Mouse (Mus musculus): ENCODE measurements around the gene Rad9a. TPM values are rescaled to one million over a fixed set of nuclear protein-coding genes. Genes with fewer than 3 reads are reported as not detected.
A peak's percentile ranks its signal among the peaks of the same experiment; 100 is the strongest.

Gene Rad9a
- total and polyA plus RNA-seq, 2 experiments from 2014 or later, result 9.5 to 12.3 TPM

DNA sequence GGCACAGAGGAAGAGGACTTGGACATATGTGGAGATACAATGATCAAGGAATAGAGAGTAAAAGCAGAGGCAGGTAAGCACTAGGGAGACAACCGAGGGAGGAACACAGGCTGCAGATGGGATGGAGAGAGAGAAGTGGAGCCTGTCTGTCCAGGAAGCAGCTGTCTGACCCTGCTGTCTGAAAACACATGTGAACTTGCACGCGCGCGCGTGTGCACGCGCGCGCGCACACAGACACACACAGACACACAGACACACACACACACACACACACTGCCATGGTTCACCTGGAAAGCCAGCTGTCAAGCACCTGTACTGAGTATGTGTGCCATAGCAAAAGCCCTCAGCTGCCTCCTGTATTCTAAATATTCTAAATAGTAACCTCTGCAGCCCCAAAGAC lies 16.8 kb upstream of the Rad9a start:
- Histone ChIP-seq H3K4me1 (ENCODE audit: control insufficient read depth, insufficient read depth) (peaks cover 29% of the 10 kb centered on the region), H3K4me2 (ENCODE audit: low read depth, low read length) (no peak overlapping the region), H3K27me3 (ENCODE audit: control insufficient read depth, insufficient read depth, low read length) (peaks cover 26% of the 10 kb centered on the region), H3K36me3 (replicated peaks; ENCODE audit: control insufficient read depth, insufficient read depth, low read length) (no peaks in the 10 kb centered on the region), H3K27ac (ENCODE audit: low read depth) (no peak overlapping the region), H3K9ac (replicated peaks; ENCODE audit: low read depth, low read length) (no peak overlapping the region), H3K4me3 (ENCODE audit: low read depth, low read length) (no peak overlapping the region), H3K9me3 (replicated peaks; ENCODE audit: control insufficient read depth, low read length) (no peaks in the 10 kb centered on the region)
- TF ChIP-seq CTCF (IDR thresholded peaks at IDR 0.05; ENCODE audit: low read depth) (no peak), EP300 (IDR thresholded peaks at IDR 0.05; ENCODE audit: low read depth) (no peak)
- WGBS, result 88% methylated on average over 11 of the region's 11 CpGs
- DNase-seq (ENCODE audit: low spot score) (no peak), ATAC-seq (ENCODE audit: insufficient read depth, low read depth) (no peak)

DNA sequence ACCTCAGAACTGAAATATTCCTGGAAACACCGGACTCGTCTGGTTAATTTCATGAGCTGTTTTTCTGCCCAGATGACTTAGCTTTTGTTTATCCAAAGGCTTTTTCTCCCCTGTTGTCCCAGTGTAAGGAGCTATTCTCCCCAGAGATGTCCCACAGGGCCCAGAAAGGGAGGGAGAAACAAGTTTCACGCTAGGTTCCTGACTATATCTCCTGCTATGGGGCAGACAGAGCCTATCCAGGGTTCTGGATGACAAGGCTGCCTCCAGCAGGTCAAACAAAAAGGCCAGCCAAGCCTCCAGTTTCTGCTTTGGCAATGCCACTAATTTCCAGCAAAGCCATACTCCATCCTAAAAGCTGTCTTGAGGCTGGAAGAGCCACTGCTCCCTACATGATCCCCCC lies 16.4 kb upstream of the Rad9a start:
- Histone ChIP-seq H3K9ac (replicated peaks; ENCODE audit: low read depth, low read length) (no peak overlapping the region), H3K36me3 (replicated peaks; ENCODE audit: control insufficient read depth, insufficient read depth, low read length) (no peaks in the 10 kb centered on the region), H3K27me3 (ENCODE audit: control insufficient read depth, insufficient read depth, low read length) (peaks cover 30% of the 10 kb centered on the region), H3K4me2 (ENCODE audit: low read depth, low read length) (no peak overlapping the region), H3K27ac (ENCODE audit: low read depth) (no peak overlapping the region), H3K4me1 (ENCODE audit: control insufficient read depth, insufficient read depth) (peaks cover 29% of the 10 kb centered on the region), H3K4me3 (ENCODE audit: low read depth, low read length) (no peak overlapping the region), H3K9me3 (replicated peaks; ENCODE audit: control insufficient read depth, low read length) (no peaks in the 10 kb centered on the region)
- no peak for TF ChIP-seq CTCF (IDR thresholded peaks at IDR 0.05; ENCODE audit: low read depth)
- TF ChIP-seq EP300 (IDR thresholded peaks at IDR 0.05; ENCODE audit: low read depth), result no peak
- ATAC-seq (ENCODE audit: insufficient read depth, low read depth), result no peak
- 49% methylated on average over 3 of the region's 3 CpGs for WGBS
- DNase-seq (ENCODE audit: low spot score), result no peak

DNA sequence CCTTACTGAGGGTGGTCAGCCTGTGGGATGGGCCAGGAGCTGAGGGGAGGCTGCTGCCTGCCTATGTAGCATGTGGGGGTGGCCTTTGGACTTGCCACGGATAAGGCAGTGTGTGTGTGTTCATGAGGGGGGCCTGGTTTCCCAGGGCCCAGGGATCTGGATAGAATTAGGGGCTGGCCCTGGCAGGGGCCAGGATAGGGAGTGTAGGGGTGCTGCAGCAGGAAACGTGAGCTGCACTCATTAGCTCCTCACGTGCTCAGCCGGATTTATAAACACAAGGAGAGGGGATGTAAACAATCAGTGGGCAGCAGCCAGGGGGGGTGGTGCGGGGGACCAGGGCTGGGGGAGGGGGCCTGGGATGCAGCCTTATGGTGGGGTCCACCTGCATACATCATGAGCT lies 15.7 kb upstream of the Rad9a start:
- H3K4me3 ChIP-seq (ENCODE audit: low read depth, low read length), result no peak overlapping the region
- DNase-seq (ENCODE audit: low spot score) (no peak), ATAC-seq (ENCODE audit: insufficient read depth, low read depth) (no peak)
- H3K27me3 ChIP-seq (ENCODE audit: control insufficient read depth, insufficient read depth, low read length), result peaks cover 35% of the 10 kb centered on the region
- TF ChIP-seq CTCF (IDR thresholded peaks at IDR 0.05; ENCODE audit: low read depth) (no peak), EP300 (IDR thresholded peaks at IDR 0.05; ENCODE audit: low read depth) (no peak)
- peaks cover 29% of the 10 kb centered on the region for H3K4me1 ChIP-seq (ENCODE audit: control insufficient read depth, insufficient read depth)
- no peak overlapping the region for H3K27ac ChIP-seq (ENCODE audit: low read depth)
- H3K9ac ChIP-seq (replicated peaks; ENCODE audit: low read depth, low read length), result no peak overlapping the region
- no peak overlapping the region for H3K4me2 ChIP-seq (ENCODE audit: low read depth, low read length)
- 33% methylated on average over 5 of the region's 5 CpGs for WGBS
- no peaks in the 10 kb centered on the region for H3K9me3 ChIP-seq (replicated peaks; ENCODE audit: control insufficient read depth, low read length)
- no peaks in the 10 kb centered on the region for H3K36me3 ChIP-seq (replicated peaks; ENCODE audit: control insufficient read depth, insufficient read depth, low read length)

DNA sequence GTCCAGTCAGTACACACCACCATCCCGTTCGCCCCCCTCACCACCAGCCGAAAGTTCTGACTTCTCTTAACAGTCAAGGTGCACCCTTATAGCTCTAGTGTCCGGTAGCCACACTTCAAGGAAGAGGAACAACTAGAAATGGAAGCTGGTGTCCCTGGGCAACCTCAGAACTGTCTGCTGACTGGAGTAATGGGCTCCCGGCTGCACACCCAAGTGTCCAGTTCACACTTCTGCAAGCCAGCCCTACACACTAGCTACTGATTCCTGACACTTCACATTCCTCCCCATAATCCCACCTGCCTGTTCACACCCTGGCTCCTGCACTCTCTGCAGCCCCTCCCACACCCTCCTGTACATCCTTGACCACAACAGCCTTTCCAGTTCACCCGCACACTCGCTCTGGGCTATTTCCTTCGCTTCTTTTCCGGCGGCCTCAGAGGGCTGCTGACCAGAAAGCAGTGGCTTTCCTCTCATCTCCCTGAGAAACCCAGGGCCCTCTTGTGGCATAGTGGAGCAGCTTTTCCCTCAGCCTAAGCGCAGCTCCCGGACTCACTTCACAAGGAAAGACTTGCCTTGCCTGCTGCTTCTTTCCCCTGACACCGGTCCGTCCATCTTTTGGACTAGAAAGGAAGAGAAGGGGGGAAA lies 14.7 kb upstream of the Rad9a start:
- Histone ChIP-seq H3K9me3 (replicated peaks; ENCODE audit: control insufficient read depth, low read length) (no peaks in the 10 kb centered on the region), H3K36me3 (replicated peaks; ENCODE audit: control insufficient read depth, insufficient read depth, low read length) (no peaks in the 10 kb centered on the region), H3K27ac (ENCODE audit: low read depth) (peak overlapping the region; percentile 40; the same call in 1 of the 2 replicates), H3K4me1 (ENCODE audit: control insufficient read depth, insufficient read depth) (peaks cover 28% of the 10 kb centered on the region), H3K4me3 (ENCODE audit: low read depth, low read length) (peak overlapping the region; percentile 9; the same call in 1 of the 2 replicates), H3K9ac (replicated peaks; ENCODE audit: low read depth, low read length) (no peak overlapping the region), H3K4me2 (ENCODE audit: low read depth, low read length) (peak overlapping the region; percentile 87), H3K27me3 (ENCODE audit: control insufficient read depth, insufficient read depth, low read length) (peaks cover 42% of the 10 kb centered on the region)
- peak; percentile 45 for ATAC-seq (ENCODE audit: insufficient read depth, low read depth)
- WGBS, result 12% methylated on average over 14 of the region's 14 CpGs
- peak; percentile 74 for DNase-seq (ENCODE audit: low spot score)
- TF ChIP-seq EP300 (IDR thresholded peaks at IDR 0.05; ENCODE audit: low read depth) (no peak), CTCF (IDR thresholded peaks at IDR 0.05; ENCODE audit: low read depth) (peak; percentile 50)

DNA sequence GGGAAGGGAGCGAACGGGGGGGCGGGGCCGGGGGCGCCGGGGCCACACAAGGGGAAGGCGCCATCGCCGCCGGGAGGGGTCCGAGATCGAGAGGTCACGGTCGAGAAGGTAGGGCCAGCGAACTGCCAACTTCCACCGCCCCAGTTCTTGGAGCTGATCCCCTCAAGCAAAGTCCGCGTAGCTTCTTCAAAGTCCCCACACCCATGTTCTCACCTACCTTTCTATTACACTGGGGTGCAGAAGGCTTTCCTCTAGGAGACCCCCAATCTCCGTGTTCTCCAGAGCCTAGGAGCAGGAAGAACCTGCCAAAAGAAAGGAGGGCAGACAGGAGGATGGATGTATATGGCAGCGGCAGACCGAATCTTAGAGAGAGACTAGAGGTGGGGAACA lies 14.0 kb upstream of the Rad9a start:
- H3K9ac ChIP-seq (replicated peaks; ENCODE audit: low read depth, low read length), result peak overlapping the region; percentile 61
- no peak overlapping the region for H3K27ac ChIP-seq (ENCODE audit: low read depth)
- H3K4me2 ChIP-seq (ENCODE audit: low read depth, low read length), result peak overlapping the region; percentile 87
- ATAC-seq (ENCODE audit: insufficient read depth, low read depth) (no peak), DNase-seq (ENCODE audit: low spot score) (no peak)
- H3K4me1 ChIP-seq (ENCODE audit: control insufficient read depth, insufficient read depth), result peaks cover 21% of the 10 kb centered on the region
- peaks cover 42% of the 10 kb centered on the region for H3K27me3 ChIP-seq (ENCODE audit: control insufficient read depth, insufficient read depth, low read length)
- TF ChIP-seq EP300 (IDR thresholded peaks at IDR 0.05; ENCODE audit: low read depth) (no peak), CTCF (IDR thresholded peaks at IDR 0.05; ENCODE audit: low read depth) (no peak)
- WGBS, result 4% methylated on average over 11 of the region's 21 CpGs
- no peaks in the 10 kb centered on the region for H3K36me3 ChIP-seq (replicated peaks; ENCODE audit: control insufficient read depth, insufficient read depth, low read length)
- H3K4me3 ChIP-seq (ENCODE audit: low read depth, low read length), result peak overlapping the region; percentile 61
- H3K9me3 ChIP-seq (replicated peaks; ENCODE audit: control insufficient read depth, low read length), result no peaks in the 10 kb centered on the region
